Mouse (Mus musculus): ENCODE measurements around the gene Hp1bp3. TPM values are rescaled to one million over a fixed set of nuclear protein-coding genes. Genes with fewer than 3 reads are reported as not detected.

Gene Hp1bp3
- polyA plus RNA-seq, 1 experiment from 2014 or later: 166 TPM

Other genes starting within 250 kb of the Hp1bp3 start
- 23.8 and 24.8 TPM in 2 replicates for gene Eif4g3, start 223.3 kb upstream of the Hp1bp3 start, polyA plus RNA-seq (2015; fragmentation: Nextera tagmentation; extraction: Ambion mirVana)
- gene Sh2d5, start 34.1 kb downstream of the Hp1bp3 start, polyA plus RNA-seq (2015; fragmentation: Nextera tagmentation; extraction: Ambion mirVana): 0.20 and 0.25 TPM in 2 replicates
- 2.9 and 3.0 TPM in 2 replicates for gene Kif17, start 34.1 kb downstream of the Hp1bp3 start, polyA plus RNA-seq (2015; fragmentation: Nextera tagmentation; extraction: Ambion mirVana)
- gene Ddost, start 88.4 kb downstream of the Hp1bp3 start, polyA plus RNA-seq (2015; fragmentation: Nextera tagmentation; extraction: Ambion mirVana): 402 TPM in 2 replicates
- gene Pink1, start 110.0 kb downstream of the Hp1bp3 start, polyA plus RNA-seq (2015; fragmentation: Nextera tagmentation; extraction: Ambion mirVana): 44.1 and 49.4 TPM in 2 replicates
- gene Cda, start 151.7 kb downstream of the Hp1bp3 start, polyA plus RNA-seq (2015; fragmentation: Nextera tagmentation; extraction: Ambion mirVana): 19.8 and 22.8 TPM in 2 replicates
- gene Fam43b, start 180.2 kb downstream of the Hp1bp3 start, polyA plus RNA-seq (2015; fragmentation: Nextera tagmentation; extraction: Ambion mirVana): 0.09 TPM in 1 of 2 replicates, not detected in the other
- 16.8 and 18.2 TPM in 2 replicates for gene Mul1, start 218.4 kb downstream of the Hp1bp3 start, polyA plus RNA-seq (2015; fragmentation: Nextera tagmentation; extraction: Ambion mirVana)
- 2.5 and 2.9 TPM in 2 replicates for gene Camk2n1, start 238.0 kb downstream of the Hp1bp3 start, polyA plus RNA-seq (2015; fragmentation: Nextera tagmentation; extraction: Ambion mirVana)